Mouse (Mus musculus) megakaryocyte, embryonic 14.5 days (primary cell): ENCODE measurements around the gene Icam5. TPM values are rescaled to one million over a fixed set of nuclear protein-coding genes. Genes with fewer than 3 reads are reported as not detected.
"Not testable (repeated sequence)": the region's sequence is repeated elsewhere in the genome, so short reads cannot be mapped to it uniquely, and the experiment has no call there.

Experiments used
- H3K27me3 ChIP-seq: replicated peaks from 2 replicates; pipeline ENCODE3; 2012; ENCODE audit warnings: inconsistent platforms
- H3K36me3 ChIP-seq: replicated peaks from 2 replicates; pipeline ENCODE3; 2012; ENCODE audit warnings: low read length, inconsistent platforms, mixed read lengths
- H3K4me1 ChIP-seq: 2 replicates; pipeline ENCODE4 v1.6.1; 2012; ENCODE audit warnings: inconsistent platforms
- H3K4me3 ChIP-seq: replicated peaks from 2 replicates; pipeline ENCODE3; 2012; ENCODE audit warnings: moderate library complexity, mild to moderate bottlenecking, inconsistent platforms
- H3K9me3 ChIP-seq: 2 replicates; pipeline ENCODE4 v1.6.1; 2012; ENCODE audit warnings: inconsistent platforms
- FLI1 ChIP-seq: IDR thresholded peaks from 2 replicates; pipeline ENCODE4 v1.6.1; 2012; ENCODE audit warnings: low read length, inconsistent platforms, mixed read lengths
- GATA1 ChIP-seq: IDR thresholded peaks from 3 replicates; pipeline ENCODE4 v1.6.1; 2012; ENCODE audit warnings: mixed read lengths, low read length, inconsistent platforms, borderline replicate concordance
- polyA plus RNA-seq: library from polyadenylated mRNA; stranded (reverse); fragments of >175 nt; gene quantifications from 2 replicates; pipeline ENCODE4 v1.2.3, GENCODE M21; 2012; ENCODE audit warnings: low replicate concordance; ENCODE audit not compliant: insufficient read depth

Gene Icam5
- polyA plus RNA-seq, 1 experiment, result 3.0 TPM

DNA sequence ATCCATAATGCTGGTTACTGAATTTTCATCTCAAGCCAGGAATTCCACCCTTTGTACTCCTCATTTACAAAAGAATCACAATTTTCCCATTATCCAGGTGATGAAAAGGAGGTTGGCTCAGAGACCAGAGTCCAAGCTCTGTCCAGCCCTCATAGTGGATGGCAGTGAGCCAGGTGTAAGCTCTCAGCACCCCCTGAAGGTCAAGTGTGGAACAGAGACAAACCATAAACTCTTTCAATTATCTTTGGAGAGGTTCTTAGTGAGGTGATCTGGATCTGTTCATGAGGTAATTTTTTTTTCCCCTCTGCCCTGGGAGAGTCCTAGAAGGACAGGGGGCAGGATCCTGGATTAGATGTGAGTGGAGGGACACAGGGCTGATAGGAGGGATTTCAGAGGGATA is 31.1 kb upstream of the Icam5 start:
- Histone ChIP-seq H3K36me3 (peaks cover 15% of the 10 kb centered on the region), H3K4me1 (peaks cover 38% of the 10 kb centered on the region), H3K9me3 (no peaks in the 10 kb centered on the region), H3K4me3 (no peak overlapping the region), H3K27me3 (no peaks in the 10 kb centered on the region)
- TF ChIP-seq GATA1 (no peak), FLI1 (no peak)

DNA sequence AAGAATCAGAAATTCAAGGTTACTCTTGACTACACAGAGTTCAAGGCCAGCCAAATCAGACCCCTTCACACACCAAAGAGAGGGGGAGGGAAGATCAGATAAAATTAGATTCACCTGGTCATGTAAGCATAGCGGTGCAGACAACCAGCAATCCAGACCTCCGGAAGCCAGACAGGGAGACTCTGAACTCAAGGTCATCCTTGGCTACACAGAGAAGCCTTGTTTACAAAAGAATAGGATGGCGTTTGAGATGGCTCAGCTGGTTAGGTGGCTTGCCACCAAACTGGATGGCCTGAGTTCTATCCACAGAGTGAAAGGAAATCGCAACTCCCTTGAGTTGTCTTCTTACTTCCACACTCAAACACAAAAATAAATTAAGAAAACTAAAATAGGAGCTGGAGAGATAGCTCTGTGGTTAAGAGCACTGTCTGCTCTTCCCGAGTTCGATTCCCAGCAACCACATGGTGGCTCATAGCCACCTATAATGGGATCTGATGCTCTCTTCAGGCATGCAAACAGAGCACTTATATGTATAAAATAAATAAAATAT is 30.1 kb upstream of the Icam5 start:
- Histone ChIP-seq H3K4me1 (peaks cover 34% of the 10 kb centered on the region), H3K9me3 (no peaks in the 10 kb centered on the region), H3K4me3 (peak overlapping the region; percentile 35), H3K27me3 (no peaks in the 10 kb centered on the region), H3K36me3 (peaks cover 23% of the 10 kb centered on the region)
- no peak for TF ChIP-seq FLI1
- no peak for TF ChIP-seq GATA1

DNA sequence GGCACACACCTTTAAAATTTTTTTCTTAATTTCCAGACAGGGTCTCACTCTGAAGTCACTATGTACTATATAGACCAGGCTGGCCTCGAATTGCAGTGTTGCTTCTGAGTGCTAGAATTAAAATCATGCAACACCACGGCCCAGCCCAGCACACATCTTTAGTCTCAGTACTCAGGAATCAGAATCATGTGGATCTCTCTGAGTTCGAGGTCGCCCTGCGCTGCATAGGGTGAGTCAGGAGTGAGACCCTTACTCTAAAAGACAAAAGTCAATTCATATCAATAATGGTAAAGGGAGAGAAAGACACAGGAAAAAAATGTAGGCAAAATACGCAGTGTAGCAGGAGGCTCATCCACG is 29.6 kb upstream of the Icam5 start:
- peaks cover 28% of the 10 kb centered on the region for H3K36me3 ChIP-seq
- TF ChIP-seq FLI1, result no peak
- TF ChIP-seq GATA1, result no peak
- H3K27me3 ChIP-seq, result no peaks in the 10 kb centered on the region
- peak overlapping the region; percentile 92 for H3K4me3 ChIP-seq
- peaks cover 29% of the 10 kb centered on the region for H3K4me1 ChIP-seq
- no peaks in the 10 kb centered on the region for H3K9me3 ChIP-seq

DNA sequence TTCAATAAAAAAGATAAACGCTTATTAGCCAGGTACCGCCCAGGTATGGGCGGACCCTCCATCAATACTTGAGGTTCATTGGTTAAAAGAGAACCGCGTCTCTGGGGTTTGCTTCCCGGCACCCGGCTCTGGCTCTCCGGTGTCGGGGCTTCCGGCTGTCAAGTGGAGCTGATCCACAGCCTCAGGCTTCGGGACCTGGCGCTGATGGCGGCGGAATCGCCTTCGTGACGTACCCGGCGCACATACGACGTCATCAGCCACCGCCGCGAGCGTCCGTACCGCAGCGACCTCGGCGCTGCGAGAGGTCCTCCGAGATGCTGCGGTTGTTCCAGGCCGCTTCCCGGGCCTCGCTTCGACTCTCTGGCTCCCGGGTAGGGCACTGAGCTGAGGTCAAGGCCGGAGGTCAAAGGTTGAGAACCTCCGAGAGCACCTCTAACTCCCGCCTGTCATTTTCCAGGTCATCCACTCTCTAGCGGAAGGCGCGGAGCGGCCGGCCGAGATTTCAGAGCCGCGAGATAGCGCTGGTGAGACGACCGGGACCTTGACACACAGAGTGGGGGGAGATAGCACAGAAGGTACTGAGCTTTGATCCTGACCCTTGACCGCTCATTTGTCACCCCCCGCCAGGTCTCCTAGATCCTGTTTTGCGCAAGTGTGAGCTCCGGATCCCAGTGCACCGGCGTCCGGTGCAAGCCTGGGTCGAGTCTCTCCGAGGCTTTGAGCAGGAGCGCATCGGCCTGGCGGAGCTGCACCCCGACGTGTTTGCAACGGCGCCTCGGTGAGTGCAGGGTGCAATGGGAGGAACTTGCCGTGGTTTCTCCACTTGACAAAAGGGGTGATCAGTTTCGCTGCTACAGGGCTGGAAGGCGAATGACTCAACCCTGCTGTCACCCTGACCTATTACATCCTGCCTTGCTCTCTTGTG is 29.0 kb upstream of the Icam5 start, which contains the start of gene Mrpl4:
TSS of gene Mrpl4 (plus strand) at position 112 of the 925 bp plus-strand sequence.
- peaks cover 35% of the 10 kb centered on the region for H3K36me3 ChIP-seq
- no peaks in the 10 kb centered on the region for H3K9me3 ChIP-seq
- no peak for TF ChIP-seq GATA1
- no peak for TF ChIP-seq FLI1
- peaks cover 23% of the 10 kb centered on the region for H3K4me1 ChIP-seq
- H3K4me3 ChIP-seq, result peak within 1 kb of the TSS; percentile 92
- no peaks in the 10 kb centered on the region for H3K27me3 ChIP-seq

DNA sequence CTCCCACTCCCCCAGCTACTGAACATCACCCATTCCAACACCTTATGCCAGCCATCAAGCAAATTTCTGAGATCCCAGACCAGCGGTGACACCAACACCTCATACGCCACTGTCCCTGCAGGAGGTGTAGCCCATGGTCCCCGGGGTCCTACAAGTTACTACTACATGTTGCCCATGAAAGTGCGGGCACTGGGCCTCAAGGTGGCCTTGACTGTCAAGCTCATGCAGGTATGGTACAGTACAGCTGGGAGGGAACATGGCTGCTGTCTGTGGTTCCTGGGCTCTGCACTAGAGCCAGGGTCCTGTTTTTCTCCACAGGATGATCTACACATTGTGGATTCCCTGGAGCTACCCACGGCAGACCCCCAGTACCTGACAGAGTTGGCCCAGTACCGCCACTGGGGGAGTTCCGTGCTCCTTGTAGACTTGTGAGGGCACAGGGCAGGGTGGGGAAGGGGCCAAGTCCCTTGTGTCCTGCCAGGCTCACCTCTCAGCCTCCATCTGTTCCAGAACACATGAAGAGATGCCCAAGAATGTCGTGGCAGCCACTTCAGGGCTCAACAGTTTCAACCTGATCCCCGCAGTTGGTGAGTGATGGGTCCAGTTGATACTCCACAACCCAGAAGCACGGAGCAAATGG is 24.4 kb upstream of the Icam5 start:
- no peak overlapping the region for H3K4me3 ChIP-seq
- peaks cover 22% of the 10 kb centered on the region for H3K4me1 ChIP-seq
- peaks cover 47% of the 10 kb centered on the region for H3K36me3 ChIP-seq
- H3K9me3 ChIP-seq, result no peaks in the 10 kb centered on the region
- TF ChIP-seq GATA1, result no peak
- no peak for TF ChIP-seq FLI1
- no peaks in the 10 kb centered on the region for H3K27me3 ChIP-seq

DNA sequence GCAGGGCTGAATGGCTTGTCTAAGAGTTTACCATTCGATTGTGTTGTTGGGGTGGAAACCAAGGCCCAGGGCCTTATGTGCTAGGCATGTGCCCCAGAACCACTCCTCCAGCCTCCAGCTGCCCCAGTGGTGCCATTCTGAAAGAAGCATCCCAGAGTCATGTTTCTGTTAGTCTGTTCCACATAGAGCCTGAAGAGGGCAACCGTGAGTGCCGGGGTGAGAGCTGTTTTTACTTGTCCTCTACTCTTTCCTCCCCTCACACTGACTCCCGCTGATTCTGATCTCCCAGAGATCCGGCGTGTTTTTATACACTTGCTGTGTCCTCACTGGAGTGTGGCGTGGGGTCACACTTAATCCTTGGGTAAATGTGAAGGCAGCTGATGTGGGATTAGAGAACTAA is 23.9 kb upstream of the Icam5 start:
- Histone ChIP-seq H3K36me3 (peaks cover 47% of the 10 kb centered on the region), H3K4me3 (no peak overlapping the region), H3K27me3 (no peaks in the 10 kb centered on the region), H3K4me1 (peaks cover 26% of the 10 kb centered on the region), H3K9me3 (no peaks in the 10 kb centered on the region)
- TF ChIP-seq FLI1 (no peak), GATA1 (no peak)

DNA sequence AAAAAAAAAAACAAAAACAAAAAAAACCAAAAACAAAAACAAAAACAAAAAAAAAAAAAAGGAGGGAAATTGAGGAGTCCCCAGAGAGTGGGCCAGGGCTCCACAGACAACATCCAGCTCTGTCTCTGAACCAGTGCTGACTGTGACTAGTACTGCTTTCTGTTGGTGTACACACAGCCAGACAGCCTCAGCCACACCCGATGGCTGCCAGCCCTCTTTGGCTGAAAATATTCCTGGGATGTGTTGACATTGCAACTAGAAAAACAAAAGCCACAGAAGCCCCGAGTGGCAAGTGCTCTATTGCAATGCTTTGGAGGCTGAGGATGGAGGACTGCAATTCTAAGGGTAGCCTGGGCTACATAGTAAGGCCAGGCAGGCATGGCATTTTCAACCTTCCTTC is 21.5 kb upstream of the Icam5 start:
- Histone ChIP-seq H3K4me3 (no peak overlapping the region), H3K4me1 (peaks cover 33% of the 10 kb centered on the region), H3K9me3 (no peaks in the 10 kb centered on the region), H3K27me3 (peaks cover 9% of the 10 kb centered on the region), H3K36me3 (peaks cover 37% of the 10 kb centered on the region)
- TF ChIP-seq FLI1 (no peak), GATA1 (no peak)

DNA sequence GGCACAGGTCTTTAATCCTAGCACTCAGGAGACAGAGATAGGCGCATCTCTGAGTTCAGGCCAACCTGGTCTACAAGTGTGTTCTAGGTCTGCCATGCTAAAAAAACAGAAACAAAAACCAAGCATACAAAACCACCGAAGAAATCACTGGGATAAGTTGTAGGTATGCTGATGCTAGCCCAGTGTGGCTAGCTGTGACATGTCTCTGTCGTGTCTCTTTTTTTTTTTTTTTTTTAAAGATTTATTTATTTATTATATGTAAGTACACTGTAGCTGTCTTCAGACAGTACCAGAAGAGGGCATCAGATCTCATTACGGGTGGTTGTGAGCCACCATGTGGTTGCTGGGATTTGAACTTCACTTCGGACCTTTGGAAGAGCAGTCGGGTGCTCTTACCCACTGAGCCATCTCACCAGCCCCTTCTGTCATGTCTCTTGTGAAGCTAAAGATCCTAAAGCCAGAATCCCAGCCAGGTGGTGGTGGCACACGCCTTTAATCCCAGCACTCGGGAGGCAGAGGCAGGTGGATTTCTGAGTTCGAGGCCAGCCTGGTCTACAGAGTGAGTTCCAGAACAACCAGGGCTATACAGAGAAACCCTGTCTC is 20.8 kb upstream of the Icam5 start:
- peaks cover 30% of the 10 kb centered on the region for H3K36me3 ChIP-seq
- not testable (repeated sequence) for H3K4me3 ChIP-seq, H3K9me3 ChIP-seq
- H3K27me3 ChIP-seq, result peaks cover 16% of the 10 kb centered on the region
- peaks cover 40% of the 10 kb centered on the region for H3K4me1 ChIP-seq

DNA sequence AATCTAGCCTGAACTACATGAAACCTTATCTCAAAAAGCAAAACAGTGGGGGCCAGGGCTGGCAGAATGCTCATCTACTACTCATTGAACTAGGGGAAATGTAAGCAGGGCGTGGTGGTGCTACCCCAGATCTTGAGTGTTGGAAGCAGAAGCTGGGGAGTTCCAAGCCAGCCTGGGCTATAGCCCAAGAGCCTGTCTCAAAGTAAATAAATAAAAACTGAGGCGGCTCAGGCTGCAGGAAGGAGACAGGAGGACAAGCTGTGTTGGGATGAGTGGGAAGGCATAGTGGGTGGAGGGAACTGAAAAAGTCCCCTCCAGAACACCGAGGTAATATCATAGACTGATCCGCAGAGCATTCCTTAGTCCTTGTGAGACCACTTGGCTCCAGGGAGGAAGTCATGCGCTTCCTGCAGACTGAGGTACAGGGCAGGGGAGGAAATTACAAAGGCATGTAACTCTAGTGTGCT is 20.0 kb upstream of the Icam5 start:
- peak overlapping the region; percentile 74 for H3K4me3 ChIP-seq
- TF ChIP-seq FLI1 (no peak), GATA1 (no peak)
- peaks cover 48% of the 10 kb centered on the region for H3K4me1 ChIP-seq
- H3K36me3 ChIP-seq, result peaks cover 22% of the 10 kb centered on the region
- H3K27me3 ChIP-seq, result peaks cover 24% of the 10 kb centered on the region
- H3K9me3 ChIP-seq, result no peaks in the 10 kb centered on the region
